Mouse (Mus musculus) small intestine, adult 2 months (tissue): Measurements from ENCODE around the gene Samd4b. TPM values are rescaled to one million over a fixed set of nuclear protein-coding genes. Genes with fewer than 3 reads are reported as not detected.
A peak's percentile ranks its signal among the peaks of the same experiment; 100 is the strongest.

Experiments used
- H3K27ac ChIP-seq: fragments of 200-500 bp; 2 replicates; pipeline ENCODE4 v1.5.1; 2012; ENCODE audit warnings: low read depth, low read length, control low read depth, inconsistent platforms; ENCODE audit not compliant: insufficient read depth
- H3K27me3 ChIP-seq: fragments of 200-500 bp; 2 replicates; pipeline ENCODE4 v1.6.1; 2012; ENCODE audit warnings: mild to moderate bottlenecking, moderate library complexity, low read length, inconsistent platforms; ENCODE audit not compliant: control insufficient read depth, insufficient read depth
- H3K36me3 ChIP-seq: fragments of 200-500 bp; 2 replicates; pipeline ENCODE4 v1.6.1; 2012; ENCODE audit warnings: mild to moderate bottlenecking, low read length, control low read depth, inconsistent platforms; ENCODE audit not compliant: control insufficient read depth, insufficient read depth
- H3K4me1 ChIP-seq: fragments of 200-500 bp; 2 replicates; pipeline ENCODE4 v1.6.1; 2012; ENCODE audit warnings: low read length, inconsistent platforms, mixed read lengths; ENCODE audit not compliant: control insufficient read depth, insufficient read depth, insufficient read length
- H3K4me3 ChIP-seq: fragments of 200-500 bp; 2 replicates; pipeline ENCODE4 v1.5.1; 2012; ENCODE audit warnings: low read depth, mild to moderate bottlenecking, control low read depth, inconsistent platforms, low read length, moderate library complexity
- CTCF ChIP-seq: fragments of 200-500 bp; IDR thresholded peaks from 2 replicates; pipeline ENCODE4 v1.5.1; 2012; ENCODE audit warnings: low read depth, mild to moderate bottlenecking, control low read depth, inconsistent platforms, low read length, moderate library complexity, mixed read lengths; ENCODE audit not compliant: insufficient replicate concordance, insufficient read length; ENCODE audit errors: extremely low read depth
- POLR2A ChIP-seq: fragments of 200-500 bp; IDR thresholded peaks from 2 replicates; pipeline ENCODE4 v1.6.1; 2012; ENCODE audit warnings: low read depth, mild to moderate bottlenecking, control low read depth, inconsistent platforms, low read length, moderate library complexity
- WGBS: fragments of 180-500 bp; shearing (Covaris S2); methylation state at CpG from one replicate; pipeline ENCODE4 v1.1.7; 2018; 5-methylcytosine and 5-hydroxymethylcytosine counted together
- polyA plus RNA-seq: library from polyadenylated mRNA; depleted of rRNA; stranded (reverse); fragments of >200 nt; gene quantifications from 2 replicates; pipeline ENCODE4 v1.2.3, GENCODE M21; 2012

Samd4b gene
- polyA plus RNA-seq, 1 experiment, result 82.0 TPM

DNA sequence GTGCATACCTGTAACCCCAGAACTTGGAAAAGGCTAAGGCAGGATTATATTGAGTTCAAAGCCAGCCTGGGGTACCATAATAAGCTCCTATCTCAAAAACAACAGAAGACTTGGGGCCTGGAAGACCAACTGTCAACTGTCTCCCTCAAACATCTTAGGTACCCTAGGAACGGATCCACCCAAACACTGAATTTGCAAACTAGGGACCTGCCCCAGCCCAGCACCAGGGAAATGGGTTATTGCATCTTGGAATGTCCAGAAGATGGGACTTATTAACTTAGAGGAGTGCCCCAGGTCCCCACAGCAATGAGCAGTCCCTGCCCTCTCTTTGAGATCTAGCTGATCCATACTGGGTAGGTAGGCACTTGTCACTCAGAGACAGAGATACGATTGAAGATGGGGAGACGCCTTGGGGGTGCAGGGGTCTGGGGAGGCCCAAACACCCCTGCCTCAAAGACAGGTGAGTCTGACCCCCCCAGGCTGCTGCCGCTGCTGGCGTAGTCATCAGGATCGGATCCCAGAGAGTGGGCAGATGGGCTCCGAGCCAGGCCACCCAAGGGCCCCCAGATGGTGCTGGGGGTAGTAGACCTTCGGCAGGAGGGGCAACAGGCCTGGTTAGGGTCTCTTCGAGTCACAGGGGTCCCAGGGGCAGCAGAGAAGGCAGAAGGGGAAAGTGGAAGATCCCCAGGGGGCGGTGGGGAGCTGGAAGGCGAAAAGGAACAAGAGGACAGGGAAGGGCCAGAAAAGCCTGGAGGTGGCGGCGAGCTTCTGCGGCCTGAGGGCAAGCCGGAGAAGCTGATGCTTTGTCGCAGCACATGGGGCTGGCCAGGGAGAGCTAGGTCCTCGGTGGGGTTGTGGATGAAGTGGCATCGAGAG, 220.5 kb downstream of the Samd4b start:
- Histone ChIP-seq H3K4me3 (peak overlapping the region; percentile 78), H3K27ac (peak overlapping the region; percentile 98), H3K27me3 (no peaks in the 10 kb centered on the region), H3K36me3 (peaks cover 18% of the 10 kb centered on the region), H3K4me1 (peaks cover 13% of the 10 kb centered on the region; the same call in 1 of the 2 replicates)
- 11% methylated on average over 18 of the region's 18 CpGs for WGBS
- TF ChIP-seq CTCF (no peak), POLR2A (no peak)

DNA sequence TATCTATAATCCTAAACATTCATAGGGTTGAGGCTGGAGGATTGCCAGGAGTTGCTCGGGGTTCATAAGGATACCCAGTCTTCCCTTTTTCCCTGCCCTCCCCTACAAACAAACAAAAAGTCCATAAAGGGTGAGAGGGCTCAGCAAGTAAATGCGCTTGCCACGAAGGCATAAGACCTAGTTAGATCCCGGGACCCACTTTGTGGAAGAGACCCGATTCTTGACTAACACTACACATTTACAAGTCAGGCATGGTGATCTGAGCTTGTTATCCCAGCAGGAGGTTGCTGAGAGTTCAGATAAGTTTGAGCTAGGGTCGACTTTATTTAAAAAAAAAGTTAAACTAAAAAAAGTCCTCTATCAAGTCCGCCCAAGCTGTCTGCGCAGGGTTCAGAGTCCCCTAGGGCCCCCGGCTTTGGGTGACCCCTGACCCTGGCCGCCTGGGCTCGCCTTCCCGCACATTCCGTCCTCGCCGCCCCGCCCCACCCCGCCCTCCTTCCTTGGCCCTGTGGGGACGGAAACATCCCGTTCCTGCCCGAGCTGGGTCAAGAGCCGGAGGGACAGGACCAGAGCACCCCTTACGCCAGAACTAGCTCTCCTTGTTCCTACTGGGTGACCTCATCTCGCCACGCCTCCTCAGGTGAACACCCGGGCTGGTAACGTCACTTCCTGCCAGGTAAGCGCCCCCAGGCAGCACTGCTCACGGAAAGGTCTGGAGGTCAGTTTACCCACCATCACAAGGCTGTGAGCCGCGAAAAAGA, 221.8 kb downstream of the Samd4b start:
- peaks cover 18% of the 10 kb centered on the region for H3K36me3 ChIP-seq
- H3K4me3 ChIP-seq, result peak overlapping the region; percentile 52
- 1% methylated on average over 30 of the region's 30 CpGs for WGBS
- peaks cover 9% of the 10 kb centered on the region; the same call in 1 of the 2 replicates for H3K4me1 ChIP-seq
- peak overlapping the region; percentile 100 for H3K27ac ChIP-seq
- H3K27me3 ChIP-seq, result no peaks in the 10 kb centered on the region
- TF ChIP-seq POLR2A, result peak; percentile 91
- 0 out of 2 replicates have a peak, but pooled peaks have one; percentile 2 for TF ChIP-seq CTCF

GRCm38 (mm10) chr7:28375176-28375921, 222.6 kb downstream of the Samd4b start:
- Histone ChIP-seq H3K4me1 (peaks cover 3% of the 10 kb centered on the region; the same call in 1 of the 2 replicates), H3K27ac (peak overlapping the region; percentile 100)

GRCm38 (mm10) chr7:28374647-28375046, 223.3 kb downstream of the Samd4b start:
- Histone ChIP-seq H3K27me3 (no peaks in the 10 kb centered on the region), H3K4me3 (peak overlapping the region; percentile 52; the same call in 1 of the 2 replicates), H3K36me3 (peaks cover 18% of the 10 kb centered on the region), H3K27ac (peak overlapping the region; percentile 100), H3K4me1 (peaks cover 3% of the 10 kb centered on the region)
- WGBS, result 40% methylated on average over 10 of the region's 10 CpGs
- no peak for TF ChIP-seq CTCF
- TF ChIP-seq POLR2A, result no peak

More at GRCm38 (mm10) chr7:28375176-28375921, 222.6 kb downstream of the Samd4b start:
- peaks cover 18% of the 10 kb centered on the region for H3K36me3 ChIP-seq
- under 1% methylated on average over 36 of the region's 36 CpGs for WGBS
- peak overlapping the region; percentile 52 for H3K4me3 ChIP-seq
- no peaks in the 10 kb centered on the region for H3K27me3 ChIP-seq
- peak; percentile 88 for TF ChIP-seq POLR2A
- TF ChIP-seq CTCF, result no peak

GRCm38 (mm10) chr7:28373891-28374495, 224.0 kb downstream of the Samd4b start:
- WGBS, result 27% methylated on average over 7 of the region's 7 CpGs
- H3K36me3 ChIP-seq, result peaks cover 18% of the 10 kb centered on the region
- no peaks in the 10 kb centered on the region for H3K27me3 ChIP-seq
- TF ChIP-seq POLR2A (0 out of 2 replicates have a peak, but pooled peaks have one; percentile 26), CTCF (no peak)
- H3K4me1 ChIP-seq, result peaks cover 3% of the 10 kb centered on the region
- peak overlapping the region; percentile 100 for H3K27ac ChIP-seq
- H3K4me3 ChIP-seq, result peak overlapping the region; percentile 32

GRCm38 (mm10) chr7:28373131-28373581, 224.8 kb downstream of the Samd4b start:
- H3K36me3 ChIP-seq, result peaks cover 17% of the 10 kb centered on the region
- peak overlapping the region; percentile 88 for H3K27ac ChIP-seq
- TF ChIP-seq CTCF (peak; percentile 26; the same call in 1 of the 2 replicates), POLR2A (no peak)
- peak overlapping the region; percentile 51 for H3K4me3 ChIP-seq
- H3K4me1 ChIP-seq, result peaks cover 3% of the 10 kb centered on the region
- WGBS, result under 1% methylated on average over 9 of the region's 9 CpGs
- no peaks in the 10 kb centered on the region for H3K27me3 ChIP-seq
